Mouse (Mus musculus): ENCODE measurements at regions not wholly inside any gene's neighbourhood (a gene's known extent, or its start where the extent isn't known, plus 50 kb on each side); places are given as distances from the start of the nearest gene placed in this dataset.

GRCm38 (mm10) chr8:10734746-10735145 lies 273.5 kb downstream of the Irs2 start:
- no peak for TF ChIP-seq POLR2A (IDR thresholded peaks at IDR 0.05; ENCODE audit: insufficient read depth, low read length)
- no peak for TF ChIP-seq CTCF (IDR thresholded peaks at IDR 0.05; ENCODE audit: low read depth, low read length)
- TF ChIP-seq EP300 (IDR thresholded peaks at IDR 0.05; ENCODE audit: insufficient read depth, low read depth, low read length): no peak
